Mouse (Mus musculus): ENCODE measurements around the gene Fndc8. TPM values are rescaled to one million over a fixed set of nuclear protein-coding genes. Genes with fewer than 3 reads are reported as not detected.

Gene Fndc8
- total RNA-seq, 2 experiments from 2014 or later: not detected

DNA sequence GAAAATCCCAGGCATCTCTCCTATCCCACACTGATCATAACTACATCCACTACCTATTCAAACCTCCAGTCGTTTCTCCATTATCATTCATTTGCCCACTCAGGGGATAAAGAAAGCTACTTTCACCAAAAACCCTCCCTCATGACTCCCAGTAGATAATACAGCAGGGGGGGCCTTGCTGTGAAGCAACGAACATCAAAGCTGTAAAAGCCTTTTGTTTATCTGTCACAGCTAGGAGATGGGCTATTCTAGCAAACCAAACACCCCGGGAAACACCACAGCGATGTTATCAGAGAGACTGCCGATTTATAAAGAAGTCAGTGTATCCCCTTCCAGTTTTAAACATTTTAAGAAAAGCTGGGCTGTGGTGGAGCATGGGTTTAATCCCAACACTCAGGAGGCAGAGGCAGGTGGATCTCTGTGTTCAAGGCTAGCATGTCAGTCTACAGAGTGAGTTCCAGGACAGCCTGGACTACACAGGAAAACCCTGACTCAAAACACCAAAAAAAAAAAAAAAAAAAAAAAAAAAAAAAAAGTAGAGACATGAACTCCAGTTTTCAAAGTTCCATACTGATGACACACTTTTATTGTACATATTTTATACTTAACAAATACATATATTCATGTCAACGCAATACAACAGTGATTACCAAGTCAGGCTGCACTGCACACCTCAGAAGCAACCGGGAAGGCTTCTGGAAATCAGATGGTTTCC lies 24.9 kb upstream of the Fndc8 start:
- intact Hi-C loops (cut with DNase I): no loop called here
- DNase-seq (ENCODE audit: low spot score in 2 of 2): no peak

DNA sequence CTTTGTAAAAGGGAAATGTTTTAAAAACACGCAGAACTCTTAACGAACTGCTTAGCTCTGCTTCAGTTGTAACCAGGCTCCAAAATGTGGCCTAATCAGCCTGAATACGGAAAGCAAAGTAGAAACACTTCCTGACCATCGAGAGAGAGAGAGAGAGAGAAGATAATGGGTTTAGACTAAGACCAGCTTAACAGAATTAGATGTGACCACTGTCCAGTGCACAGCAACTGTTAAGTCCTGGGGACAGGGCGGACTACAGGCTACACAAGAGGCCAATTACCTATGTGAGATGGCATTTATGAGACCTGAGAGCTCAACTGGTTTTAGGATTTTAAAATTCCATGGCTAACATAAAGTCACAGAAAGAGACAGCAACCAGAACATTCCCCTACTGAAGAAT lies 24.0 kb upstream of the Fndc8 start:
- intact Hi-C loops (cut with DNase I): no loop called here

GRCm38 (mm10) chr11:82869506-82870172 lies 22.3 kb upstream of the Fndc8 start:
- DNase-seq (ENCODE audit: low spot score in 2 of 2): no peak
- intact Hi-C loops (cut with DNase I): no loop called here

More for the DNA sequence above, 24.0 kb upstream of the Fndc8 start:
- DNase-seq (ENCODE audit: low spot score in 2 of 2): no peak

DNA sequence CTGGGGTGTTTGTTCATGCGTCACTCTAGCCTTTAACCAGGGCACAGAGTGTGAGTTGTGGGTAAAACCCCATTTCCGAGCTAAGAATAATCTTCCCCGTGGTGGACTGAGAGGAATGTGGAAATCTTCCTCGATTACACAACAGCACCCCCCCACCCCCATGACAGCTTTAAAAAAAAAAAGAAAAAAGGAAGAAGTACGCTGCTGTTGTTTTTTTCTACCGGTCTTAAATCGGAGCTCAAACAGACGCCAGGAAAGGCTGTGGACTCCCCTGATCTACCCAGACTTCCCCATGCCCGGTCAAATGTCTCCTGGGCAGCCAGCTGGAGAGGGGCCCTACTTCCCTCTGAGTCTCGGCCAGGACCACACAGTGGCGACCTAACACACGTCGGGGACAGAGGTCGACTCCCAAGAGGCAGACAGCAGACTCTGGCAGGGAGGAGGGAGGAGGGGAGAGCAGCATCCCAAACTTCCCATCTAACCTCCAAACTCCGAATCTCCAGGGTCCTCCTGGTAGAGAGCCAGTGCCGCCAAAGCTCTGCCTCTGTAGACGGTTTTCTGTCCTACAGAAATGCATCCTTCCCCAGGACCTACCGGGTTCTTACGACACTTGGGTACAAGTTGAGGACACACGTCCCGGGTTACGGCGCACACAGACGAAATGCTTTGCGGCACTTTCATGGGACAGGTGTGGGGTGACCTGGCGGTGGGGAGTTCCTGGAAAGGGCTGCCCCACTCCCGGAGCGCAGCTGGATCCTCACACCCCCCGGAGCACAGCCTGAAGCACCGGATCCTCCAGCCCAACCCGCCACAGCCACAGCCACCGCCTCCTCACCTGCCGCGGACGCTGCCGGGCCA lies 21.5 kb upstream of the Fndc8 start:
- intact Hi-C loops (cut with DNase I): no loop called here
- peak; percentile 23 to 51 for DNase-seq (ENCODE audit: low spot score in 2 of 2)

DNA sequence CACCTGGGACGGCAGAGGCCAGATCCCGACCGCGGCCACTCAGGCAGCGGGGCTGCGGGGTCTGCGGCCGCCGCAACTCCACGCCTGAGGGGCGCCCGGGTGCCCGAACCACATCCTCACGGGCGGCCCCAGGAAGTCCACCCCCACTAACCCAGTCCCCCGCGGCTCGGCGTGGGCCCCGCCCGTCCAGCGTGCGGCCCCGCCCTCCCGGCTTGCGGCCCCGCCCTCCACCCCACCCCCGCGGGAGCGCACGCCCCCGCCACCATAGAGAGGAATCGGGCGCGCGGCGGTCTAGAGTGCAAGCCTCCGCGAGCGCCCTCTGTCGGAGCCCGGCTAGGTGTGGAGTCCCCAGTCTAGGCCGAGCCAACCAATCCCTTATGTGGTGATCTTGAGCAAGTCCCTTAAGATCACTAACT lies 20.9 kb upstream of the Fndc8 start, which contains the start of gene Rffl:
Gene Rffl, minus strand, starts transcription at position 180 of the 416 bp plus-strand sequence.
- peak; percentile 93 to 96 for DNase-seq (ENCODE audit: low spot score in 2 of 2)
- intact Hi-C loops (cut with DNase I): no loop called here

DNA sequence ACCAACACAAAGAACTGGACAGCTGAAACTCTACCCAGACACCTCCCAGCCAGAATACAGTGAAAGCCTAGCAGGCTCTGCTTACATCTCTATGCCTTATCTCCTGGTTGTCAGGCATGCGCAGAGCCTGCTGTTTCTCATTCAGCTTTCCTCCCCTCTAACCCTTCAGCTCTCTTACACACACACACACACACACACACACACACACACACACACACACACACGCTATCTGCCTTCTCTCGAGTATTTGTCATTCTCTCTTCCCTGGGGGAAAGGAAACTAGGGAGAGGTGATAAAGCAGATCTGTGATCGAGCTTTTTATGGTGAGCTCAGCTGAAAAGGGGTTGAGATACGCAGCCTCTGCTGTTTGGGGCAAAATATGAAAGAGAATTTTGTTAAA lies 17.0 kb upstream of the Fndc8 start:
- no peak for DNase-seq (ENCODE audit: low spot score in 2 of 2)
- intact Hi-C loops (cut with DNase I): no loop called here

DNA sequence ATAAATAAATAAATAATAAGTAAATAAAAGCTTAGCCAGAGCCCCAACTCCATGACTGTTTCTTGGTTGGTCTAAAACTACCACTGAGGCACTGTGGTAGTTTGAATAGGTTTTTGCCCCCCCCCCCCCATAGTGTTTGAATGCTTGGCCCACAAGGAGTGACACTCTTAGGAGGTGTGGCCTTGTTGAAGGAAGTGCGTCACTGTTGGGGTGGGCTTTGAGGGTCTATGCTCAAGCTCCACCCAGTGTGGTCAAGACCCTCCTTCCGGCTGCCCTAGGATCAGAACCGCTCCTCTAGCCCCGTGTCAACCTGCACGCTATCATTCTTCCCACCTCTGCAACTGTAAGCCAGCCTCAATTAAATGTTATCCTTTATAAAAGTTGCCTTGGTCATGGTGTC lies 16.3 kb upstream of the Fndc8 start:
- no peak for DNase-seq (ENCODE audit: low spot score in 2 of 2)
- intact Hi-C loops (cut with DNase I): no loop called here

DNA sequence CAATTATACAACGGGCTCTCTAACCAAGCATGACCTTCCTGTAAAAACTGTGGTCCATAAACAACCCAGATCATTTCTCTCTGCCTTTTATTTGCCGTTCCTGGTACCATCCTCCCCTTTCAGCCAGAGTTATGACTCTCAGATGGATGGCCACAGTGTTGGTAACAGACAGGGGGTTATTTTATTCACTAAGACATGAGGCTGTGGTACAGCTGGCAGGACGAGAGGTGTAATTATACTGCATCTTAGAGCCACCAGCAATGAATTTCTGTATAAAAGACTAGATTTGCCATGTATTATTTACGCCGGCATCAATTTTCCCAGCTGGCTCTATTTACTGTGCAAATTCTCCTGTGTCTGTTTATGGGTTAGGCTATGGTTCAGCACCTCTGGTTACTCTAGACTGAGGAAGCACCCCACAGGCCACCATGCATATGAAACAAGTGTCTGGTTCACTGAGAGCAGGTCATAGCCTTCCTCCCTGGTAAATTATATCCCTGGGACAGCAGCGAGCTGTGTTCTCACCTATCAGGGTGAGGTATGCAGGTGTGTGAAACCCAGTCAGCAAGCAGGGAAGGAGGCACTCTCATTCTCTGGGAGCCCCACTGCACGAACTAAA lies 14.1 kb upstream of the Fndc8 start:
- DNase-seq (ENCODE audit: low spot score in 2 of 2): no peak

GRCm38 (mm10) chr11:82883180-82883579 lies 8.7 kb upstream of the Fndc8 start:
- DNase-seq (ENCODE audit: low spot score in 2 of 2): no peak
- intact Hi-C loops (cut with DNase I): loop anchor here (10.0 kb wide), 1 partner anchor 498 kb away; the partner anchor contains the start of gene Tmem132e

More for the DNA sequence above, 14.1 kb upstream of the Fndc8 start:
- intact Hi-C loops (cut with DNase I): no loop called here

DNA sequence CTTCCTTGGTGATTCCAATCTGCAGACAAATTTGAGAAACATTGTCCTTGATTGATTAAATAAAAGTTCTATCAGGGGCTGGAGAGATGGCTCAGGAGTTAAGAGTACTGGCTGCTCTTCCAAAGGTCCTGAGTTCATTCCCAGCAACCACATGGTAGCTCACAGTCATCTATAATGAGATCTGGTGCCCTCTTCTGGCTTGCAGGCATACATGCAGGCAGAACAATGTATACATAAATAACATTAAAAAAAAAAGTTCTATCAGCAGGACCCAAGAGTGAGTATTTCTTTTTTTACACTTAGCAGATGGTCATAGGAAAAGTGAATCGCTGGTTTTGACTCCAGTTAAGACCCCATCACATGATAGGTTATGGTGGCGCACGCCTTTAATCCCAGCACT lies 5.4 kb upstream of the Fndc8 start:
- no peak for DNase-seq (ENCODE audit: low spot score in 2 of 2)
- intact Hi-C loops (cut with DNase I): loop anchor here (5.0 to 10.0 kb wide), 2 partner anchors 129 to 502 kb away; partner anchors contain the start of gene Tmem132e

DNA sequence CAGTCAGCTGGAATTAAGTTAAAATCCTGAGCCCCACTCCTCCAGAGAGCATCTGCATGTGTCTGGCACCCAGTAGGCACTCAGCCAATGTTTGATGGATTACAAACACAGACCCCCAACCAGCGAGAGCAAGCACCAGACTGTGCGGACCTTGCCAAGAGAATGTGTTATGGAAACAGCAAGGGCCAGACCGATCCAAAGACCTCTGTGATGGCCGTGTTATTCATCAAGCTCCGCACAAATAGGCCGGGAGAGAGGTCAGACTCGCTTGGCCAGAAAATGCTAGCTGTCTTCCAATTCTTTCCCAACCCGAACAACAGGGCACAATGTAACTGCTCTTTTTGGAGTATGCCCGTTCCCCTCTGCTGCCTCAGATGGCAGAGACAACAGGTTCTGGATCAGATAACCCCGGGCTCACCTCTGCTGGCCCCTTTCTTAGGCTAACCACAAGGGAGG lies 3.4 kb upstream of the Fndc8 start:
- DNase-seq (ENCODE audit: low spot score in 2 of 2): peak in 1 of 2 experiments; percentile 34

GRCm38 (mm10) chr11:82889524-82890341 lies 2.2 kb upstream of the Fndc8 start:
- intact Hi-C loops (cut with DNase I): loop anchor here (1.0 to 10.0 kb wide), 6 partner anchors 132 to 907 kb away; partner anchors contain the start of gene Tmem132e
- DNase-seq (ENCODE audit: low spot score in 2 of 2): no peak

More for the DNA sequence above, 3.4 kb upstream of the Fndc8 start:
- intact Hi-C loops (cut with DNase I): loop anchor here (5.0 to 10.0 kb wide), 2 partner anchors 131 to 504 kb away; partner anchors contain the start of gene Tmem132e

- intact Hi-C loops (cut with DNase I): loop anchor here (5.0 kb wide), 3 partner anchors 278 to 908 kb away; no protein-coding TSS in a partner anchor
Observed at GRCm38 (mm10) chr11:82890342-82890762, 1.6 kb upstream of the Fndc8 start, which contains the start of gene Rad51d. Rad51d (minus strand) TSS chr11:82890614.

DNA sequence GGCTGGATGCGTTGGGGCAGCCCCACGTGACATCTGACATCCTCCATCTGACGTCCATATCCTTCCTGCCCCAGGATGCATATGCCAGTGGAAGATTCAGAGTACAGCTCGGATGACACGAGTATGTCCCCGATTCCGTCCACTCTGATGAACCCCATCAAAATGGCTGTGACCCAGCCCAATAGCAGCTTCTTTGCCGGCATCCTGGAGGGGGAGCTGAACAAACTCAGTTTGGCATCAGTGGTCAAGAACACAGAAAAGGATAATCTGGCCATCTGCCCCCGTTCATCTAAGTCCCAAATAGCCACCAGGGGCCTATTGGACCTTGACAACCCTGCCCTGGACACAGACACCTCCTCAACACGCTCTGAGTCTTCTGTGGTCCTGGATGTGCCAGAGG lies 5.6 kb downstream of the Fndc8 start:
- no peak for DNase-seq (ENCODE audit: low spot score in 2 of 2)
- intact Hi-C loops (cut with DNase I): no loop called here

More at GRCm38 (mm10) chr11:82890342-82890762, 1.6 kb upstream of the Fndc8 start, which contains the start of gene Rad51d:
- peak; percentile 90 to 94 for DNase-seq (ENCODE audit: low spot score in 2 of 2)

- intact Hi-C loops (cut with DNase I): no loop called here
- DNase-seq (ENCODE audit: low spot score in 2 of 2): no peak
Observed at GRCm38 (mm10) chr11:82899720-82900119, 7.8 kb downstream of the Fndc8 start.

- no peak for DNase-seq (ENCODE audit: low spot score in 2 of 2)
- intact Hi-C loops (cut with DNase I): no loop called here
Observed at GRCm38 (mm10) chr11:82901606-82902310, 9.8 kb downstream of the Fndc8 start.

DNA sequence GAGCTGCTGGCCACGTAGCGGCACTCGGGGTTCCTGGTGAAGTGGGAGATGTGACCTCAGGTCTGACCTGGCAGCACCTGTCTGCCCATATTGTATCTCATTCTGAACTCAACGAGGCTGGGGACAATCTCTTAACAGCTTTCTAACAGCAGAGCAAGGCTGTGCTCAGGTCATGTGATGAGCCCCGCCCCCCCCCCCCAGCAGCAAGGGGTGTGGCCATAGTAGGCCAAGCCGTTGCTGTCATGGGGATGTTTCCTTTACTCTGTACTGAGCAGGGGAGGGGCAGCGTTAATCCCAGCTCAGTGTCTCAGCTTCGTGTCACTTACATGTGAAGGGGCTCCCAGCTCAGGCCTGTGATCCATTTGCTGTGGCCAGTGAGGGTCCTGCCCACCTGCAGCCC lies 13.0 kb downstream of the Fndc8 start:
- no peak for DNase-seq (ENCODE audit: low spot score in 2 of 2)
- intact Hi-C loops (cut with DNase I): no loop called here
